Mouse (Mus musculus) kidney, embryonic 14.5 days (tissue): ENCODE data around the gene Knl1. TPM values are rescaled to one million over a fixed set of nuclear protein-coding genes. Genes with fewer than 3 reads are reported as not detected.
"Not testable (repeated sequence)": the region's sequence is repeated elsewhere in the genome, so short reads cannot be mapped to it uniquely, and the experiment has no call there.

Experiments used
- ATAC-seq: fragments of 200-750 bp; cut with Nextera tagmentation; 2 replicates; pipeline ENCODE4 v1.8.0; 2017; ENCODE audit warnings: moderate number of reproducible peaks, mild to moderate bottlenecking, moderate TSS enrichment, moderate library complexity; ENCODE audit not compliant: low FRiP score, low TSS enrichment
- H3K27ac ChIP-seq: fragments of 300-500 bp; sonication (generic); 2 replicates; pipeline ENCODE4 v1.5.1; 2014; ENCODE audit warnings: low read depth, mild to moderate bottlenecking, low read length, moderate library complexity, mixed read lengths
- H3K27me3 ChIP-seq: fragments of 300-500 bp; sonication (generic); 2 replicates; pipeline ENCODE4 v1.6.1; 2014; ENCODE audit warnings: mild to moderate bottlenecking, low read length; ENCODE audit not compliant: control insufficient read depth, insufficient read depth
- H3K36me3 ChIP-seq: fragments of 300-500 bp; sonication (generic); 2 replicates; pipeline ENCODE4 v1.6.1; 2014; ENCODE audit warnings: low read length, mixed read lengths; ENCODE audit not compliant: control insufficient read depth, insufficient read depth
- H3K4me1 ChIP-seq: fragments of 300-500 bp; sonication (generic); 2 replicates; pipeline ENCODE4 v1.6.1; 2014; ENCODE audit warnings: low read length, mixed read lengths; ENCODE audit not compliant: control insufficient read depth, insufficient read depth
- H3K4me2 ChIP-seq: fragments of 300-500 bp; sonication (generic); replicated peaks from 2 replicates; pipeline ENCODE4 v1.6.1; 2014; ENCODE audit warnings: low read depth, mild to moderate bottlenecking, low read length
- H3K4me3 ChIP-seq: fragments of 300-500 bp; sonication (generic); 2 replicates; pipeline ENCODE4 v1.5.1; 2014; ENCODE audit warnings: mild to moderate bottlenecking, low read length
- H3K9ac ChIP-seq: fragments of 300-500 bp; sonication (generic); 2 replicates; pipeline ENCODE4 v1.6.1; 2014; ENCODE audit warnings: low read depth, mild to moderate bottlenecking, low read length, moderate library complexity
- H3K9me3 ChIP-seq: fragments of 300-500 bp; sonication (generic); 2 replicates; pipeline ENCODE4 v1.6.1; 2016; ENCODE audit warnings: low read length; ENCODE audit not compliant: control insufficient read depth
- WGBS: fragments of 180-500 bp; shearing (Covaris S2); extraction: QIAGEN DNeasy Blood & Tissue Kit; methylation state at CpG from one replicate; pipeline ENCODE4 v1.1.7; 2014; 5-methylcytosine and 5-hydroxymethylcytosine counted together
- polyA plus RNA-seq: library from polyadenylated mRNA; unstranded; fragments of >200 nt; fragmentation: Nextera tagmentation; extraction: Ambion mirVana; gene quantifications from 2 replicates; pipeline ENCODE4 v1.2.1, GENCODE M21; 2014

Knl1 gene
- polyA plus RNA-seq = 48.3 and 49.1 TPM in 2 replicates

- Histone ChIP-seq H3K4me2 (peak within 1 kb of the TSS; percentile 57), H3K9me3 (no peaks in the 10 kb centered on the region), H3K9ac (peak within 1 kb of the TSS; percentile 69), H3K27me3 (no peaks in the 10 kb centered on the region), H3K36me3 (no peaks in the 10 kb centered on the region), H3K4me3 (peak within 1 kb of the TSS; percentile 89), H3K4me1 (peaks cover 4% of the 10 kb centered on the region; the same call in 1 of the 2 replicates), H3K27ac (peak within 1 kb of the TSS; percentile 96)
- ATAC-seq = peak; percentile 96
- WGBS = under 1% methylated on average over 76 of the region's 77 CpGs
Observed at GRCm38 (mm10) chr2:119046649-119047611, at the start of gene Knl1. Gene Knl1 (plus strand): TSS chr2:119047119.

GRCm38 (mm10) chr2:118998115-118998866 lies 48.6 kb upstream of the Knl1 start:
- no peaks in the 10 kb centered on the region for H3K4me1 ChIP-seq

GRCm38 (mm10) chr2:118999025-118999639 lies 47.8 kb upstream of the Knl1 start:
- Histone ChIP-seq H3K36me3 (no peaks in the 10 kb centered on the region), H3K27me3 (peaks cover 5% of the 10 kb centered on the region), H3K4me1 (no peaks in the 10 kb centered on the region), H3K9me3 (no peaks in the 10 kb centered on the region), H3K4me2 (no peak overlapping the region), H3K9ac (no peak overlapping the region), H3K4me3 (no peak overlapping the region), H3K27ac (no peak overlapping the region)
- WGBS = 74% methylated on average over 3 of the region's 3 CpGs
- ATAC-seq = no peak

More at GRCm38 (mm10) chr2:118998115-118998866, 48.6 kb upstream of the Knl1 start:
- H3K27ac ChIP-seq = no peak overlapping the region
- H3K4me3 ChIP-seq = no peak overlapping the region
- no peak overlapping the region for H3K4me2 ChIP-seq
- 55% methylated on average over 6 of the region's 6 CpGs for WGBS
- peaks cover 5% of the 10 kb centered on the region for H3K27me3 ChIP-seq
- no peaks in the 10 kb centered on the region for H3K9me3 ChIP-seq
- no peak for ATAC-seq
- no peaks in the 10 kb centered on the region for H3K36me3 ChIP-seq
- no peak overlapping the region for H3K9ac ChIP-seq

- ATAC-seq = no peak
- no peak overlapping the region for H3K4me2 ChIP-seq
Observed at GRCm38 (mm10) chr2:119006886-119007285, 40.0 kb upstream of the Knl1 start.

GRCm38 (mm10) chr2:119009376-119009775 lies 37.5 kb upstream of the Knl1 start:
- Histone ChIP-seq H3K9me3 (no peaks in the 10 kb centered on the region), H3K36me3 (no peaks in the 10 kb centered on the region), H3K4me2 (no peak overlapping the region), H3K27me3 (no peaks in the 10 kb centered on the region), H3K27ac (no peak overlapping the region), H3K9ac (no peak overlapping the region), H3K4me3 (no peak overlapping the region), H3K4me1 (no peaks in the 10 kb centered on the region)
- WGBS = 84% methylated on average over 2 of the region's 2 CpGs
- ATAC-seq = no peak

More at GRCm38 (mm10) chr2:119006886-119007285, 40.0 kb upstream of the Knl1 start:
- Histone ChIP-seq H3K9me3 (no peaks in the 10 kb centered on the region), H3K27ac (no peak overlapping the region), H3K4me1 (no peaks in the 10 kb centered on the region), H3K4me3 (no peak overlapping the region), H3K9ac (no peak overlapping the region), H3K36me3 (no peaks in the 10 kb centered on the region), H3K27me3 (no peaks in the 10 kb centered on the region)
- WGBS = 89% methylated on average over 7 of the region's 7 CpGs

- Histone ChIP-seq H3K4me3 (no peak overlapping the region), H3K9me3 (peaks cover 4% of the 10 kb centered on the region; the same call in 1 of the 2 replicates), H3K36me3 (peaks cover 4% of the 10 kb centered on the region), H3K27ac (no peak overlapping the region), H3K4me2 (no peak overlapping the region), H3K4me1 (peaks cover 11% of the 10 kb centered on the region; the same call in 1 of the 2 replicates), H3K27me3 (no peaks in the 10 kb centered on the region), H3K9ac (no peak overlapping the region)
- 61% methylated on average over 7 of the region's 7 CpGs for WGBS
- no peak for ATAC-seq
Observed at GRCm38 (mm10) chr2:119014989-119015388, 31.9 kb upstream of the Knl1 start.

GRCm38 (mm10) chr2:119015604-119016180 lies 31.2 kb upstream of the Knl1 start:
- Histone ChIP-seq H3K9me3 (peaks cover 4% of the 10 kb centered on the region; the same call in 1 of the 2 replicates), H3K9ac (no peak overlapping the region), H3K4me1 (peaks cover 11% of the 10 kb centered on the region; the same call in 1 of the 2 replicates), H3K36me3 (peaks cover 4% of the 10 kb centered on the region), H3K27me3 (no peaks in the 10 kb centered on the region), H3K27ac (no peak overlapping the region), H3K4me3 (no peak overlapping the region), H3K4me2 (no peak overlapping the region)
- no peak for ATAC-seq
- 33% methylated on average over 12 of the region's 12 CpGs for WGBS

- WGBS = 87% methylated on average over 4 of the region's 4 CpGs
- H3K9ac ChIP-seq, H3K36me3 ChIP-seq, H3K27ac ChIP-seq, H3K4me2 ChIP-seq, ATAC-seq, H3K9me3 ChIP-seq, H3K27me3 ChIP-seq, H3K4me3 ChIP-seq: not testable (repeated sequence)
- peaks cover 11% of the 10 kb centered on the region; the same call in 1 of the 2 replicates for H3K4me1 ChIP-seq
Observed at GRCm38 (mm10) chr2:119016312-119016711, 30.6 kb upstream of the Knl1 start.
